Mouse (Mus musculus) gastrocnemius, postnatal 14 days (tissue): ENCODE data around the gene Tbc1d24. TPM values are rescaled to one million over a fixed set of nuclear protein-coding genes. Genes with fewer than 3 reads are reported as not detected.

ENCODE experiments used
- DNase-seq: peaks from one replicate; pipeline ENCODE4 v3.0.0; 2021; ENCODE audit warnings: mixed read lengths
- intact Hi-C: fragments of 180-260 bp; cut with DNase I; formaldehyde crosslinking; loops from one replicate; pipeline ENCODE4 v1.15.1; 2025; ENCODE audit warnings: low total_unique reads
- long read RNA-seq, 2 experiments: library from polyadenylated mRNA; stranded (forward); transcript quantifications; one replicate each; pipeline ENCODE4 v2.0.0; 2021
- total RNA-seq, 2 experiments: library from RNA; stranded (reverse); gene quantifications; 2 replicates each; pipeline ENCODE4 v1.2.3; 2021

Gene Tbc1d24
- 1 to 10 TPM; 3.4 to 3.5 TPM for total RNA-seq
- long read RNA-seq, experiment 1 = 0 reads
- long read RNA-seq, experiment 2 = 0 reads

DNA sequence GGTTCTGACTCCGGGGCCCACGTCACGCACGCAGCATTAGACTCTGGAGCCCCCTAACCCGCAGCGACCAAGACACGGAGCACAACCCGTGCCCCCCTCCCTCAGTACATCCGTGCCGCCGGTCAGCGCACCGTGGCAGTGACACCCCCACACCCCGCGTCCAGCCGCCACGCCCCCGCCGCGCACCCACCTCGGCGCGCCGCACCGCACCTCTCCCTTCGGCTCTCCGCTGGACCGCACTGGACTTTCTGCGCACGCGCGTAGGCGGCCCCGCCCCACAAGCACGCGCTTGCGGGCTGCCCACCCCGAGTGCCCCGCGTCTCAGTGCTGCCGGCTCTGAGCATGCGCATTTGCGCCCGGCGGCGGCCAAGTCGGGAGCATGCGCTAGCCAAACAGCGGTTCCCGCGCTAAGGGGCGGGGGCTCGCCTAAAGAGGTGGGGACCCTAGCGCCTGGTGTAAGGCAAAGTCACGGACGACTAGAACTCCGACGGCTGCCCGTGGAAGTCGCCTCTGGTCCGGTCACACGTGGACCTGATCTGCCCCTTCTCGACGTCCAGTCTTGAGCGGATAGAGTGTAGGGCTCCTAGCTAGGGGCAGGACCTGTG, at the start of gene Tbc1d24:
Gene Tbc1d24, minus strand, starts transcription at position 279 of the 605 bp plus-strand sequence.
- intact Hi-C loops = no loop called here
- peak; percentile 92 for DNase-seq

GRCm38 (mm10) chr17:24252329-24252728, 47.0 kb upstream of the Tbc1d24 start:
- intact Hi-C loops = no loop called here
- no peak for DNase-seq

DNA sequence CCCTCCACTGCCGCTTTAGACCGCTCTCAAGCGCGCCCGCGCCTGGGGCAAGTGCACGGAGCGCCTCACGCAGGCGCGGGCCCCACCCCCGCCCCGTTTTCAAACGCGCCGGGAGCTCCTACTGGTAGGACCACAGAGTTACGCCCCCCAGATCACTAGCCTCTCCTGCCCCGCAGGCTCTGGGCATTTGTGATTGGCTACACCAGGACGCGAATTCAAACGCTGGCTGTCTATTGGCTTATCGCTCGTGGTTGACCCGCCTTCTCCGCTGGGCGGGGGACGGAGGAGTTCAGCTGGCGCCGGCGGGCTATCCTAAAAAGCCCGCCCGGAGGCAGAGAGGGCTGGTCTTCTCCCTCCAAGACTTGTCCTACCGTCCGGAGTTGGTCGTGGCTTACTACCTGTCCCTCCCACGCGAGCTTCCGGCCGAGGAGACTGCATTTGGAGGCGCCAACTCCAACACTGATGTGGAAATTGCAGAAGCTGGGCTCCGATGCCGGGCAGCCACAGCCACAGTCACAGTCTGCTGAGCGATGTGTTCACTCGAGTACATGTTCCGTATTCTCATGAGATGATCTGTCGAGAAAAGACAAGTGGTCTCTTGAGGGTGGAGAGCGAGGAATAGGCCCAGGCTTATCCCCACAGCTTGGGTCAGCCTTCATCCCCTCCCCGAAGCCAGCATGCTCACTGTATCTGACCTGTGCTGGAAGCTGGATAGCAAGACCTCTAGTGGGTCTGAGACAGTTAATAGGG, 46.1 kb upstream of the Tbc1d24 start, which contains the start of gene Ccnf:
Gene Ccnf, minus strand, starts transcription at position 165 of the 750 bp plus-strand sequence.
- intact Hi-C loops = no loop called here
- peak; percentile 95 for DNase-seq

DNA sequence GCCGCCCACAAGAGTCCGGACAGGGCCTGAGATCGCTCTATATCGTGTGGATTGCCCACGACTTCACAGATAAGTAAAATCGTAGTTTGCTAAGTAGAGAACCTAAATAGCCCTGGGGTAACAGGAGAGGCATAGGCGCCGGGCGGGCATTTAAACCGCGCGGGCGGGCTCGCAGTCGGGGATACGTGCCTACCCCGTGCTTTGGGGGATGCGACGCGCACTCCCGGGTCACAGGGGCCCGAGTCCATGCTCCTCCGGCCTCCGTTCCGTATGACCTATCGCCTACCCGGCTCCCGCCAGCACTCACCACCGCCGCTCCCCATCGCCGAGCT, 45.6 kb upstream of the Tbc1d24 start:
- intact Hi-C loops = no loop called here
- no peak for DNase-seq

GRCm38 (mm10) chr17:24248641-24249040, 43.3 kb upstream of the Tbc1d24 start:
- intact Hi-C loops = no loop called here
- DNase-seq = no peak

- no peak for DNase-seq
- intact Hi-C loops = no loop called here
These were observed 38.7 kb upstream of the Tbc1d24 start for GRCm38 (mm10) chr17:24244061-24244460.

- intact Hi-C loops = no loop called here
- no peak for DNase-seq
These were observed 38.1 kb upstream of the Tbc1d24 start for GRCm38 (mm10) chr17:24243311-24243969.

DNA sequence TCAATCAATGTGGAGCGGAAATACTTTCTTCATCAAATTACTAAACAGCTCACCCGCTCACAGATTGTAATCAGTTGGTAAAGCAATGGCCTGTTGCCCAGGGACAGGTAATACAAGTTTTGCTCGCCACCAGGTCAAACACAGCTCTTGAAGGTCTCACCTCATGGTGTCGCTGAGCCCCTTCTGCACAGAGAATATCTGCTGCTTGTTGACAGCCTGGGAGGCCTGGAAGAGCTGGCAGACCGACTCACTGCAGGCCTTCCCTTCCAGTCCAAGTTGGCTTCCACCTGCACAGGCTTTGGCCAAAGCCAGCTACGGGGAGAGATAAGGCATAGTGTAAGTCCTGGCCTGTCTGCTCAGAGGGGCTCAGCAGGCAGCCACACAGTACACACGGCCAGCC, 31.6 kb upstream of the Tbc1d24 start:
- no peak for DNase-seq
- intact Hi-C loops = no loop called here

- intact Hi-C loops = no loop called here
- no peak for DNase-seq
These were observed 31.1 kb upstream of the Tbc1d24 start for GRCm38 (mm10) chr17:24236479-24236878.

DNA sequence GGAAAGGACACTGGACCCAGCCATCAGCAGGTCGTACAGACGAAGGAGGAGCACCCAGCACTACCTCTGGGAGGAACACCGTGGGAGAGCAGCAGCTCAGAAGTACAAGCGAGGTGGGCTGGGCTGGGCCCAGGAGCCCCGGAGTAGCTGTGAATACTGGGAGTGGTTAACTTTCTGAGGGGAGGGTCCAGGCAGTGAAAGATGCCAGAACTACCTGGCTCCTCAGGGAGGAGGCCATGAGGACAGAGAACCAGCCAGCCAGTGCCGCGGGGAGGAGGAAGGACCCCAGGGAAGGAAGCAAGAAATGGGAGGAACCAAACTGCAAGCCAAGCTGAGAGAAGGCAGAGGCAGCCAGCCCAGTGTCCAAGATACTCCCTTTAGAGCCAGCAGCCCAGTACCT, 22.6 kb upstream of the Tbc1d24 start:
- no peak for DNase-seq
- intact Hi-C loops = loop anchor here (5.0 kb wide), 1 partner anchor 36 kb away; no protein-coding TSS in a partner anchor

DNA sequence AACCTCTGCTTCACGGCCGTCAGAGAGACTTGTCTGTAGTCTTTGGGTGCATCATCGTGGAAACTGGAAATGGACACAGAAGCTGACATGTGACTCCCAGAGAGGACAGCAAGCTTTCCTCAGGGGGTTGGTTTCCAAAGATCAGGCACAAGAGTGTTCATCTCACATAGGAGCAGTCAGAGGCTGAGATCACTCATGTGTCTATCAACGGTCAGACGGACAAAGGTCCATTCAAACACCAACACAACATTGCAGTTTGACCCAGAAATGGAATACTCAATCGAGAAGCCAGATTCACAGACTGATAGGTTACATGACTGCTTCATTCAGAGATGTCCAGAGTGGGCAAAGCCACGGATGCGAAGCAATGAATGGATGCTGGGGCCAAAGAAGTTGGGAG, 21.4 kb upstream of the Tbc1d24 start:
- intact Hi-C loops = loop anchor here (5.0 kb wide), 1 partner anchor 34 kb away; no protein-coding TSS in a partner anchor
- no peak for DNase-seq

DNA sequence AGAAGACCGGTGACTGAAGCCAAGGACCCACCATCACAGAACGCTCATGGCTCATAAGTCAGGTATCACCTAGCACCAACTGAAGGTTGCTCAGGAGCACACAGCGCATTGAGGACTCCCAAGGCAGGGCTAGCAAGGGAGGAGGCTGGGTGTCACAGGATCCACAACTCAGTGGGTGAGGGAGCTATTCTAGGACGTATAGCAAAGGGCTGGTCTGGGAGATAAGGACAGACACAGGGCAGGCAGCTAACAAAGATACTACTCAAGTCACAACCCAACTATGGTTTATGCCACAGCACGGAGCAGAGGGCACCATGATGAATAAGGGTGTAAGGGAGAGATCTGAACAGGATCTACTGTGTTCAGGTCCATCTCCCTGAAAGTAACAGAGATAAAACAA, 20.5 kb upstream of the Tbc1d24 start:
- intact Hi-C loops = loop anchor here (5.0 kb wide), 1 partner anchor 34 kb away; no protein-coding TSS in a partner anchor
- no peak for DNase-seq

- no peak for DNase-seq
- intact Hi-C loops = loop anchor here (5.0 kb wide), 1 partner anchor 32 kb away; no protein-coding TSS in a partner anchor
These were observed 19.4 kb upstream of the Tbc1d24 start for GRCm38 (mm10) chr17:24224741-24225140.

- intact Hi-C loops = no loop called here
- no peak for DNase-seq
These were observed 18.2 kb upstream of the Tbc1d24 start for GRCm38 (mm10) chr17:24223513-24223912.

DNA sequence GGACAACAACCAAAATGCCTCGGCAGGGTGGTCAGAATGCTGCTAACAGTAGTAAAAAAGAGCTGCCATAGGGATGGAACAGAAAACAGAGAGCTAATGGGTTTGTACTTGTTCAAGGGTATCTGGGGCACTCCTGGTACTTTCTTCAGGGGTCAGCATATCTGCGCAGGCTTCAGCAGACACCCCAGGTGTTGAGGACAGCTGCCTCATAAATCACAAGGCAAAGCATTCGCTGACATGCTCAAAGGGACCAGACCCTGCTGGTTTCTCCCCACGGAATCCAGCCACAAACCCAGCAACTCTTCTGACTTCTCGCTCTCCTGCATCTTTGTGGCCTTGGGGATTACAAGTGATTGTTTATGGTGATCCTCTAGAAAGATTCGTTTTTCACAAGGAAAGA, 17.3 kb upstream of the Tbc1d24 start:
- no peak for DNase-seq
- intact Hi-C loops = no loop called here

DNA sequence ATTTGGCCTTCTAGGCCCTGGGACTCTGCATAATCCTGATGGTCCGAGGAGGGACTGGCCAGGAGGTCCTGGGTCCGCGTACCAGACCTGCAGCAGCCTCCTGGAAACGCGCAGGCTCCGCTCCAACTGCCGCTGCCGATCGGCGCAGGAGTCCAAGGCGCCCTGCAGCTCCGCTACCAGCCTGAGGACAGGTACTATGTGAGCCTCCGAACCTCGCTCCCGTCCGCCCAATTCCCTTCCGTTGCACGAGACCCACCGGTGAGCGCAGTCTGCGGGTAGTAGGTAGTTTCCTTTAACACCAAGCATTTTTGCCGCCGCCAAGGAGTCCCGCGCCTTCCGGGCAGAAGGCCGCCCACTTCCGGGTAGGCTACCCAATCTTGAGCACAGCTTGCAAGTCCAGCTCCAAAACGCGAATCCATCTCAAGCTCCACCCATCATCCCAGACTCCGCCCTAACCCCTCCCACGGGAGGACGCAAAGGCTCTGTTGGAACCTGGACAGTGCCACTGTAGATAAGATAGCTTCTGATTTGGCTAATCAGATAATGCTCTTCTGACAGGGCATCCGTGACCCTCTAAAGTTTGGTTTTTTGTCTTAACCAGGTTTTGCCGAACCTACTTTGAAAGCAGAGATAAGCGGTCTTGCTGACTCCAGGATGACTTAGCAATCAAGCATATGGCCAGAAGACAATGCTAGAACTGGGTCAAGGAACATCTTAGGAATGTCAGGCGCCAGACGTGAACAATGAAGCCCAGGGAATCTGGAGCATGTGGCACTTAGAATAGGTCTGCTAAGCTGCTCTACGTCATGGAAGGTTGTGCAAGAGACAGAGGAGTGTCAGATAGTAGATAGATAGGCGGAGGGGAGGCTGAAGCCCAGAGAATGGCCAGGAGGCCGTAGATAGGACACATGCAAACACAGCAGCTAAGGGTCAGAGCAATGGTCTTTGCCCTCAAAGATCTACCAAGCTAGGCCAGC, 15.4 kb upstream of the Tbc1d24 start, which contains the start of gene Tedc2:
Gene Tedc2, minus strand, starts transcription at position 417 of the 977 bp plus-strand sequence.
- DNase-seq = peak; percentile 91
- intact Hi-C loops = no loop called here

DNA sequence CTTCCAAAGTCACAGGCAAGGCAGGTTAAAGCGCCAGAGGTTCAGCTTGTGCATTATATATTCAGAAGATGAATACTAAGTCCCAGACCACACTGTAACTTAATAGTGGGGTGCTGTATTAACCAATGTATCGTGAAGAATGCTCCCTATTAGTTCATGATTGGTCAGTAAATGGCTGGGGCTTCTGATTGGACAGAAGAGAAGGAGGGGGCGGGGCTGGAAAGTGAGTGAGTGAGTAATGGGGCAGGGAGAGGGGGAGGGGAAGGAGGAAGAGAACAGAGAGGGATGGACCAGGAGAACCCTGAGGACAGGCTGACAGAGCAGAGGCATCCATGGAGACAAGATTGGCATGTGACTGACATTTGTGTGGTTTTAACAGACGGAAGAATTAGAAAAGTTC, 11.5 kb upstream of the Tbc1d24 start:
- no peak for DNase-seq
- intact Hi-C loops = no loop called here

DNA sequence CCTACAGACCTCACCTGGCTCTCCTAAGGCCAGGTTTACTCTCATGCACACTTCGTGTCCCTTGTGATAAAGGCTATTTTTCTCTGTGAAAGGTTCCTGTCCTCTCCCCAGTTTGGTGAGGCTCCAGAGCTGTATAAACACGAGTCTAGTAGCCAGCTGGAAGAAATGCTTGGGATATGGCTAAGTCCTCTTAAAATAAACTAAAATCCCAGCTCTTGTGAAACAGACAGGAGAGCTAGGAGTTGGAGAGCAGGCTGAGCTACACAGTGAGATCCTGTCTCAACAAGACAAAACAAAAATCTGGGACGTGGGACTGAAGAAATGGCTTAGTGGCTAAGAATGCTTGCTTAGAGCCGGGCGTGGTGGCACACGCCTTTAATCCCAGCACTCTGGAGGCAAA, 7.8 kb upstream of the Tbc1d24 start:
- no peak for DNase-seq
- intact Hi-C loops = no loop called here

DNA sequence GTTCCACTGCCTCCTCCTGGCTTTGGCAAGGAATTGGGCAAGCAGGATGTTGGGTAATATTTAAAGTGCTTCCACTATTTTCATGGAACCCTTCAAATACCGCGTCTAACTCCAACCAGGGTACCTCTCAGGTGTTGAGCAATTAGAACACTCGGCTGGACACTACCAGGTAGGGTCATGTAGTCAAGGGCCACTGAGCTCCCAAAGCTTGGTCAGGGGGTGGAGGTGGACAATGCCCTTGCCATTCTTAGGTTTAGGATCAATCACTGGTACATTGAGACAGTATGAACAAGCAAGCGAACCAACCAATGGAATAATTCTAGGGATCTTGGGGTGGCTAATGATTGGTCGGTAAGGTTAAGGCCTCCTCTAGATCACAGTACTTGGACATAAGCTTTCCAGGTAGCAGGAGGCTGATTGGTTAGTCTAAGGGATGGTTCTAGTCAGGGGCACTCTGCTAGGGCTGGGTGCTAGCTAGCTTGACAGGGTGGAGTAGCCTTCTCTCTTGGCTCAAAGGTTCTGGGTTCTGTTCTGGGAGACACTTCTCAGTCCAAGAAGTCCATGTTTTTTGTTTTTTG, 7.2 kb upstream of the Tbc1d24 start:
- intact Hi-C loops = no loop called here
- no peak for DNase-seq
